Mouse (Mus musculus) small intestine, adult 2 months (tissue): ENCODE measurements around the gene Arap1.

Experiments
- CTCF ChIP-seq: fragments of 200-500 bp; IDR thresholded peaks from 2 replicates; pipeline ENCODE4 v1.5.1; 2012; ENCODE audit warnings: low read depth, mild to moderate bottlenecking, control low read depth, inconsistent platforms, low read length, moderate library complexity, mixed read lengths; ENCODE audit not compliant: insufficient replicate concordance, insufficient read length; ENCODE audit errors: extremely low read depth
- POLR2A ChIP-seq: fragments of 200-500 bp; IDR thresholded peaks from 2 replicates; pipeline ENCODE4 v1.6.1; 2012; ENCODE audit warnings: low read depth, mild to moderate bottlenecking, control low read depth, inconsistent platforms, low read length, moderate library complexity

DNA sequence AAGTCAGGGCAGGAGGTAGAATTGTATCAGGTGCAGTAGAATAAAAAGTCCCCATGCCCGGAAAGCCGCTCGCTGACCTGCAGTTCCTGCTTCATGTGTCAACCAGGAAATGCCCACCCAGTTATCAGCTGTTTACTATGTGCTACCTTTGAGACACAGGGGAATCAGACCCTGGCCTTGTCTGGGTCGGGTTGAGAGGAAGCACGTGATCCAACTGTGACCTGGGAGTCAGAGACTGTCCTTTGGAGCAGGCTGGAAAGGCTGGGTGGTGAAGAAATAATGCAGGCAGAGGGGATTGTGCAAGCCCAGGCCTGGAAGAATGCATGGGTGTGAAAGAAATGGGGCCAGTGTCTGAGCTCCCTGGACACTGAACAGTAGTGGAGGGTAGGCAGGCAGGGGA lies 6.6 kb downstream of the Arap1 start:
- TF ChIP-seq POLR2A (no peak), CTCF (no peak)
